Comparison of ENCODE assay signal across 9 mouse cellular contexts in the genomic region with DNA sequence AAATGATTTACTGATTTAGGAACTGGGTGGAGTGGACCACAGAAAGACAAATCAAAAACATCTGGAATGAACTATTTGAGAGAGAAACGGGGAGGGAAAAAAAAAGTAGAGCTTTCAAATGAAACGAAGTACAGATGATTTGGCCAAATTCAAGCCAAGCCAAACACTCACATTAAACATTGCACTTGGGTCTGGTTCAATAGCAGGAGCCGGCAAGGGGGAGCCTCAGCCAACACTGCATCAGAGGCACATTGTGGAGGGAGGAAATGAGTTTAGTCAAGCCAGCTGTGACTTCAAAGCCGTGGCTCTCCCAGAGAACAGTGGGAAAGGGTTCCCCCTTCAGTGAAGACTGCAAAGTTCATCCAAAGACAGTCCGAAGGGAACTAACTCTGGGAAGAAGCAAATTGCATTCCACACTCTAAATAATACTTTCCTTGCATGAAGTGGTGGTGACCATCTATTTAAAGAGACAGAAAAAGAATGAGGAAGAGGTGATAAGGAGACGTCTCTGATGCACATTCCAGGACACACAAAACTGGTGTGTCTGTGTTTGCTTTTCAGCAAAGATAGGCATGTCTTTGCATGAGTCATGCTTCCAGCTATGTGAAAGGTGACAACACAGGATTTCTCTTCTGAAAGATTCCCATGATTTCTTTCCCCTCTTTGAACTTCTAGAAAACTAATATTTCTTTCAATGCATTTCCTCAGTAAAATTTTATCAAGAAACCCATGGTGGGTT.
DNase-seq lines count a peak whose midpoint lies in the region; ATAC-seq and TF ChIP-seq lines count a peak whose summit lies in the region.
"Had no signal": no experiment of that assay in that cellular context is flagged by ENCODE, and none has a peak within 500 bp of the region (broad histone marks: within the 10 kb centered on the region; RNA-seq: fewer than 3 reads in every experiment).

No protein-coding gene starts in this region.

- peak; percentile 57 for TF ChIP-seq CTCF in Patski (IDR thresholded peaks at IDR 0.05)
- TF ChIP-seq CTCF in heart, postnatal 0 days (IDR thresholded peaks at IDR 0.05; ENCODE audit: low read depth), result peak; percentile 58

- TF ChIP-seq EP300 in heart, postnatal 0 days (IDR thresholded peaks at IDR 0.05; ENCODE audit: low read depth), result no peak

- in situ Hi-C loops in Patski (cut with MboI; ENCODE audit: low pct_unique_long_range_greater_than_20kb), result no loop called here

- H3K4me1 ChIP-seq in forebrain, embryonic 16.5 days (replicated peaks; ENCODE audit: control insufficient read depth, insufficient read depth, low read length), result no peaks in the 10 kb centered on the region
- no peaks in the 10 kb centered on the region; the same call in 1 of the 2 replicates for H3K4me1 ChIP-seq in heart, postnatal 0 days (ENCODE audit: control insufficient read depth, insufficient read depth)

- DNase-seq in 3134 (ENCODE audit: extremely low read depth, insufficient read length, low spot score) (peak; percentile 26), Patski (ENCODE audit: low read depth, low spot score) (no peak)
- DNase-seq in heart, postnatal 0 days (ENCODE audit: low spot score), result peak; percentile 84
- peak; percentile 7 to 16 for DNase-seq in layer of hippocampus, adult 8-10 months (ENCODE audit: low spot score in 2 of 2)
- DNase-seq in ovary, adult 18-20 months (ENCODE audit: low spot score), result peak; percentile 38
- DNase-seq in urinary bladder, postnatal 25 days (ENCODE audit: low spot score), result peak; percentile 35

- POLR2A ChIA-PET in Patski (lab: Charles Lee), result no interaction called here

- H3K27ac ChIP-seq in forebrain, embryonic 16.5 days (ENCODE audit: low read length), result no peak overlapping the region
- H3K27ac ChIP-seq in heart, postnatal 0 days (ENCODE audit: low read depth), result no peak overlapping the region
- H3K27ac ChIP-seq: macrophage had no signal

- CTCF ChIA-PET in Patski (lab: Charles Lee), result no interaction called here

- H3K4me2 ChIP-seq in forebrain, embryonic 16.5 days (ENCODE audit: low read length), result no peak overlapping the region
- H3K4me2 ChIP-seq in heart, postnatal 0 days (ENCODE audit: low read depth, low read length), result no peak overlapping the region

- no peaks in the 10 kb centered on the region for H3K27me3 ChIP-seq in Patski
- H3K27me3 ChIP-seq in forebrain, embryonic 16.5 days (replicated peaks; ENCODE audit: control insufficient read depth, insufficient read depth, low read length), result no peaks in the 10 kb centered on the region
- no peaks in the 10 kb centered on the region for H3K27me3 ChIP-seq in heart, postnatal 0 days (ENCODE audit: control insufficient read depth, insufficient read depth, low read length)

- no peak overlapping the region for H3K4me3 ChIP-seq in forebrain, embryonic 16.5 days (replicated peaks; ENCODE audit: low read length)
- H3K4me3 ChIP-seq in heart, postnatal 0 days (ENCODE audit: low read depth, low read length), result no peak overlapping the region

- H3K36me3 ChIP-seq in forebrain, embryonic 16.5 days (ENCODE audit: control insufficient read depth, insufficient read depth), result no peaks in the 10 kb centered on the region
- no peaks in the 10 kb centered on the region for H3K36me3 ChIP-seq in heart, postnatal 0 days (replicated peaks; ENCODE audit: control insufficient read depth, insufficient read depth, low read length)

- no peak for ATAC-seq in Patski
- ATAC-seq in forebrain, embryonic 16.5 days, result peak; percentile 40; the same call in 1 of the 2 replicates
- ATAC-seq in heart, postnatal 0 days (ENCODE audit: insufficient read depth, low read depth), result peak; percentile 87
- ATAC-seq in megakaryocyte-erythroid progenitor cell, adult 5-6 weeks (replicated peaks; ENCODE audit: low FRiP score, low TSS enrichment, poor library complexity, severe bottlenecking), result no peak

- 41% methylated on average over 6 of the region's 6 CpGs for WGBS in forebrain, embryonic 16.5 days
- WGBS in heart, postnatal 0 days, result 13% methylated on average over 6 of the region's 6 CpGs

- no peaks in the 10 kb centered on the region for H3K9me3 ChIP-seq in forebrain, embryonic 16.5 days (ENCODE audit: control insufficient read depth, low read length)
- no peaks in the 10 kb centered on the region for H3K9me3 ChIP-seq in heart, postnatal 0 days (replicated peaks; ENCODE audit: control insufficient read depth, low read length)

- H3K9ac ChIP-seq in forebrain, embryonic 16.5 days (replicated peaks; ENCODE audit: low read depth, low read length), result no peak overlapping the region
- H3K9ac ChIP-seq in heart, postnatal 0 days (replicated peaks; ENCODE audit: low read depth, low read length), result no peak overlapping the region

Comparison
In these comparisons a context has a peak if more than half of its experiments do, and no peak if none do; other contexts are left out.
1. ATAC-seq: peak in forebrain, embryonic 16.5 days (single experiment) and heart, postnatal 0 days (single experiment); none in Patski (single experiment) and megakaryocyte-erythroid progenitor cell, adult 5-6 weeks (single experiment).